Mouse (Mus musculus): ENCODE measurements around the gene Klc3. TPM values are rescaled to one million over a fixed set of nuclear protein-coding genes. Genes with fewer than 3 reads are reported as not detected.

Gene Klc3
- polyA plus RNA-seq, 1 experiment from 2014 or later: 3.0 TPM

DNA sequence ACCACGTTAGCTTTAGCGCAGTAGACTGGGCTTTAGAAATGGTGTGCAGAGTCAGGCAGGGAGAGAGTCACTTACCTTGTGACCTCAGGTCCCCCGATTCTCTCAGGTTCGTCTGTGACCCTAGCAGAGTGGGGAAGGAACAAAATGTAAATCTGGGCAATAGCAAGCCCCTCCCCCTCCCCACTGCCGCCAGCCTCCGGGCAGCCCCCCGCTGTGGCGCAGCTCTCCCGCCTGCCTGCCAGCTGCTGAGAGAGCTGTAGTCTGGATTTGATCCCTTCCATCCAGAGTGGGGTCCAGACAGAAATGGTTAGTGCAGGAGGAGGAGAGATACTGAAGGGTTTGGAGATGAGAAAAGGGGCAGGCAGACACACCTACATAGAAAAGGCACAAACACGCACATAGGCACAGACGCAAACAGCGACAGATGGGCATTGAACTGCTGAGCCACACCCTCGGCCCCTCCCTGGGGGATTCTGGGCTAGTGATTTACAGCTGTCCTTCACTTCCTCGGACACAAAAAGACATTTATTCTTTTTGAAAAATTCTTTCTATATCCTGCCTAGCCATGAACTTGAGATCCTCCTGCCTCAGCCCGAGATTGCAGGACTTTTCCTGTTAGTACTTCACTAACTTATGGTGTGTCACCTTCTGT lies 24.2 kb upstream of the Klc3 start:
- H3K9me3 ChIP-seq (replicated peaks): no peaks in the 10 kb centered on the region
- no peaks in the 10 kb centered on the region for H3K4me1 ChIP-seq (replicated peaks)
- no peak overlapping the region for H3K9ac ChIP-seq
- peaks cover 73% of the 10 kb centered on the region for H3K36me3 ChIP-seq
- H3K4me2 ChIP-seq: no peak overlapping the region
- no peak for ATAC-seq (replicated peaks; ENCODE audit: insufficient number of reproducible peaks, insufficient read depth, low FRiP score, low read depth)
- WGBS: 77% methylated on average over 15 of the region's 15 CpGs
- no peak overlapping the region for H3K27ac ChIP-seq
- H3K27me3 ChIP-seq: no peaks in the 10 kb centered on the region
- no peak overlapping the region for H3K4me3 ChIP-seq

DNA sequence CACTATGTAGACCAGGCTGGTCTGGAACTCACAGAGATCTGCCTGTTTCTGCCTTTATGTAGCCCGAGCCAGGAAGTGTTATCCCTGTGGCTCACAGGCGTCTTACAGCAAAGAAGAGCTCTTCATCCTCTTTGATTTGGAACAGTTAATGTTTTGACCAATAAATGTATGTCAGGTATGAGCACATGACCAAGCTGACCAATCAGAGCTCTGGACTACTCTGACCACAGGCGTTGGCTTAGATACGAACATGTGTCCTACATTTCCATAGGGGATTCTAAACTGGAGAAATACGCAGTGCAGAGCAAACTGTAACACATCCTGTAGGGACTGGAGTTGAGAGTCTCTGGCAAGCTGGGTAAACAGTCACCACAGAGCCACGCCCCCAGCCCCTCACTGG lies 23.0 kb upstream of the Klc3 start:
- WGBS: 84% methylated on average over 6 of the region's 6 CpGs

GRCm38 (mm10) chr7:19426349-19426748 lies 22.4 kb upstream of the Klc3 start:
- Histone ChIP-seq H3K27me3 (0 out of 2 replicates have a peak, but pooled peaks cover 2% of the 10 kb centered on the region), H3K4me2 (no peak overlapping the region), H3K9ac (no peak overlapping the region), H3K36me3 (peaks cover 59% of the 10 kb centered on the region), H3K4me1 (replicated peaks) (peaks cover 3% of the 10 kb centered on the region), H3K27ac (no peak overlapping the region), H3K4me3 (no peak overlapping the region), H3K9me3 (replicated peaks) (no peaks in the 10 kb centered on the region)
- 78% methylated on average over 6 of the region's 6 CpGs for WGBS
- no peak for ATAC-seq (replicated peaks; ENCODE audit: insufficient number of reproducible peaks, insufficient read depth, low FRiP score, low read depth)

More for the DNA sequence above, 23.0 kb upstream of the Klc3 start:
- Histone ChIP-seq H3K4me2 (no peak overlapping the region), H3K27me3 (no peaks in the 10 kb centered on the region), H3K4me3 (no peak overlapping the region), H3K36me3 (peaks cover 64% of the 10 kb centered on the region), H3K9me3 (replicated peaks) (no peaks in the 10 kb centered on the region), H3K9ac (no peak overlapping the region), H3K4me1 (replicated peaks) (no peaks in the 10 kb centered on the region), H3K27ac (no peak overlapping the region)
- ATAC-seq (replicated peaks; ENCODE audit: insufficient number of reproducible peaks, insufficient read depth, low FRiP score, low read depth): no peak

- no peaks in the 10 kb centered on the region for H3K9me3 ChIP-seq (replicated peaks)
- no peak overlapping the region for H3K9ac ChIP-seq
- peaks cover 20% of the 10 kb centered on the region for H3K27me3 ChIP-seq
- no peak overlapping the region for H3K27ac ChIP-seq
- H3K4me2 ChIP-seq: no peak overlapping the region
- ATAC-seq (replicated peaks; ENCODE audit: insufficient number of reproducible peaks, insufficient read depth, low FRiP score, low read depth): no peak
- peaks cover 41% of the 10 kb centered on the region for H3K36me3 ChIP-seq
- WGBS: 47% methylated on average over 4 of the region's 4 CpGs
- H3K4me1 ChIP-seq (replicated peaks): peaks cover 17% of the 10 kb centered on the region
- H3K4me3 ChIP-seq: no peak overlapping the region
These were observed 20.1 kb upstream of the Klc3 start for GRCm38 (mm10) chr7:19424051-19424450.

GRCm38 (mm10) chr7:19423083-19423482 lies 19.2 kb upstream of the Klc3 start:
- H3K4me3 ChIP-seq: no peak overlapping the region
- ATAC-seq (replicated peaks; ENCODE audit: insufficient number of reproducible peaks, insufficient read depth, low FRiP score, low read depth): no peak
- WGBS: 83% methylated on average over 3 of the region's 3 CpGs
- no peak overlapping the region for H3K4me2 ChIP-seq
- H3K9me3 ChIP-seq (replicated peaks): no peaks in the 10 kb centered on the region
- H3K9ac ChIP-seq: no peak overlapping the region
- H3K27ac ChIP-seq: no peak overlapping the region
- peaks cover 36% of the 10 kb centered on the region for H3K36me3 ChIP-seq
- H3K27me3 ChIP-seq: peaks cover 25% of the 10 kb centered on the region
- peaks cover 17% of the 10 kb centered on the region for H3K4me1 ChIP-seq (replicated peaks)

- Histone ChIP-seq H3K4me2 (peak overlapping the region; percentile 55), H3K4me1 (replicated peaks) (peaks cover 26% of the 10 kb centered on the region), H3K27me3 (peaks cover 26% of the 10 kb centered on the region), H3K27ac (no peak overlapping the region), H3K4me3 (peak overlapping the region; percentile 30), H3K9ac (no peak overlapping the region), H3K9me3 (replicated peaks) (no peaks in the 10 kb centered on the region), H3K36me3 (peaks cover 24% of the 10 kb centered on the region)
- peak; percentile 87 for ATAC-seq (replicated peaks; ENCODE audit: insufficient number of reproducible peaks, insufficient read depth, low FRiP score, low read depth)
- 14% methylated on average over 43 of the region's 43 CpGs for WGBS
These were observed 17.1 kb upstream of the Klc3 start for GRCm38 (mm10) chr7:19420821-19421636.

DNA sequence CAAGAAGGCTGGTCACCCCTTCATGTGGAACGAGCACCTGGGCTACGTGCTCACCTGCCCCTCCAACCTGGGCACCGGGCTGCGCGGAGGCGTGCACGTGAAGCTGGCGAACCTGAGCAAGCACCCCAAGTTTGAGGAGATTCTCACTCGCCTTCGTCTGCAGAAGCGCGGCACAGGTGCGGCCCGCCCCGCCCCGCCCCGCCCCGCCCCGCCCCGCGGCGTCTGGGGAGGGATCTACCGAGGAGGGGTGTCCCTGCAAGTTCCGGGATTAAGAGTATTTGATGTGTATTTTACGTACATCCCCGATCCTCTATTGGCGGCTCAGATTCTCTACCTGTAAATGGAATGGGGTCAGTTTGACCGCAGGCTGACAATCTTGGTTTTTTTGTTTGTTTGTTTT lies 16.2 kb upstream of the Klc3 start:
- Histone ChIP-seq H3K4me1 (replicated peaks) (peaks cover 32% of the 10 kb centered on the region), H3K4me3 (no peak overlapping the region), H3K4me2 (peak overlapping the region; percentile 15; the same call in 1 of the 2 replicates), H3K9ac (no peak overlapping the region), H3K36me3 (peaks cover 18% of the 10 kb centered on the region; the same call in 1 of the 2 replicates), H3K9me3 (replicated peaks) (no peaks in the 10 kb centered on the region), H3K27ac (no peak overlapping the region), H3K27me3 (peaks cover 26% of the 10 kb centered on the region)
- 12% methylated on average over 28 of the region's 28 CpGs for WGBS
- ATAC-seq (replicated peaks; ENCODE audit: insufficient number of reproducible peaks, insufficient read depth, low FRiP score, low read depth): no peak

- H3K9ac ChIP-seq: no peak overlapping the region
- H3K36me3 ChIP-seq: peaks cover 19% of the 10 kb centered on the region; the same call in 1 of the 2 replicates
- peaks cover 26% of the 10 kb centered on the region for H3K27me3 ChIP-seq
- no peak overlapping the region for H3K4me3 ChIP-seq
- no peaks in the 10 kb centered on the region for H3K9me3 ChIP-seq (replicated peaks)
- WGBS: 54% methylated on average over 15 of the region's 15 CpGs
- ATAC-seq (replicated peaks; ENCODE audit: insufficient number of reproducible peaks, insufficient read depth, low FRiP score, low read depth): no peak
- H3K4me1 ChIP-seq (replicated peaks): peaks cover 43% of the 10 kb centered on the region
- H3K4me2 ChIP-seq: no peak overlapping the region
- H3K27ac ChIP-seq: no peak overlapping the region
These were observed 12.7 kb upstream of the Klc3 start for GRCm38 (mm10) chr7:19416590-19416989.

- Histone ChIP-seq H3K9ac (no peak overlapping the region), H3K4me3 (no peak overlapping the region), H3K27me3 (0 out of 2 replicates have a peak, but pooled peaks cover 5% of the 10 kb centered on the region), H3K9me3 (replicated peaks) (no peaks in the 10 kb centered on the region), H3K36me3 (peaks cover 19% of the 10 kb centered on the region; the same call in 1 of the 2 replicates), H3K4me2 (peak overlapping the region; percentile 8), H3K4me1 (replicated peaks) (peaks cover 39% of the 10 kb centered on the region), H3K27ac (no peak overlapping the region)
- no peak for ATAC-seq (replicated peaks; ENCODE audit: insufficient number of reproducible peaks, insufficient read depth, low FRiP score, low read depth)
- 64% methylated on average over 3 of the region's 3 CpGs for WGBS
These were observed 9.6 kb upstream of the Klc3 start for GRCm38 (mm10) chr7:19413525-19413924.

DNA sequence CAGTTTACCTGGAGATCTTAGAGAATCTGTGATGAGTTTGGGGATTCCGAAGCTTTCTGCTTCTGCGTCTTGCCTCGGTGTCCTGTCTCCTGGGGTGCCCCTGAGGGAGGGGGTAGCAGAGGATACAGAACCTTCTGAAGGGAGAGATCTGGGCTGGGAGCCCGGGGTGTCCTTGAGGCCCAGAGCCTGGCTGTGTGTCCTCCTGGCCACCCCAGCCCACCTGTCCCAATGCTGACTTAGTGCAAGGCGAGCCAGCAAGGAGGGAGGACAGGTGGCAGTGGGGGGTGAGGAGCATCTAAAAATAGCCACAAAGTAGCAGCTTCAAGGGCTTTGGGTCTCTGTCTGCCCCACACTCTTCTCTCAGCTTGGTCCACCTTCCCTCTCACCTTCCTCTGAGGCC lies 7.9 kb upstream of the Klc3 start:
- Histone ChIP-seq H3K27ac (peak overlapping the region; percentile 97), H3K9me3 (replicated peaks) (no peaks in the 10 kb centered on the region), H3K4me2 (peak overlapping the region; percentile 56), H3K9ac (peak overlapping the region; percentile 59), H3K4me3 (peak overlapping the region; percentile 51), H3K4me1 (replicated peaks) (peaks cover 35% of the 10 kb centered on the region), H3K36me3 (peaks cover 12% of the 10 kb centered on the region; the same call in 1 of the 2 replicates), H3K27me3 (no peaks in the 10 kb centered on the region)
- 62% methylated on average over 5 of the region's 5 CpGs for WGBS
- ATAC-seq (replicated peaks; ENCODE audit: insufficient number of reproducible peaks, insufficient read depth, low FRiP score, low read depth): no peak

- Histone ChIP-seq H3K4me2 (peak overlapping the region; percentile 56), H3K36me3 (peaks cover 7% of the 10 kb centered on the region; the same call in 1 of the 2 replicates), H3K27ac (peak overlapping the region; percentile 97), H3K4me3 (peak overlapping the region; percentile 51), H3K27me3 (no peaks in the 10 kb centered on the region), H3K9ac (peak overlapping the region; percentile 59), H3K4me1 (replicated peaks) (peaks cover 31% of the 10 kb centered on the region), H3K9me3 (replicated peaks) (no peaks in the 10 kb centered on the region)
- ATAC-seq (replicated peaks; ENCODE audit: insufficient number of reproducible peaks, insufficient read depth, low FRiP score, low read depth): peak; percentile 91
- 50% methylated on average over 11 of the region's 11 CpGs for WGBS
These were observed 7.0 kb upstream of the Klc3 start for GRCm38 (mm10) chr7:19410766-19411344.

All from heart, embryonic 15.5 days (tissue).